Mouse (Mus musculus) B cell, adult 2 months (primary cell): ENCODE measurements at regions not wholly inside any gene's neighbourhood (a gene's known extent, or its start where the extent isn't known, plus 50 kb on each side); places are given as distances from the start of the nearest gene placed in this dataset.

Source experiments
- DNase-seq, 2 experiments: peaks; one replicate each; pipeline ENCODE4 v3.0.0; 2022

- no peak for DNase-seq
Observed at GRCm38 (mm10) chr6:52368734-52369412, 55.6 kb downstream of the Evx1 start.

- DNase-seq, result no peak
Observed at GRCm38 (mm10) chr6:52370806-52371360, 57.6 kb downstream of the Evx1 start.

GRCm38 (mm10) chr6:52379146-52379545 lies 65.8 kb downstream of the Evx1 start:
- no peak for DNase-seq

- DNase-seq, result no peak
Observed at GRCm38 (mm10) chr6:52379588-52379987, 66.3 kb downstream of the Evx1 start.

- DNase-seq, result no peak
Observed at GRCm38 (mm10) chr6:52385044-52385443, 71.7 kb downstream of the Evx1 start.

GRCm38 (mm10) chr6:52401404-52401803 lies 88.1 kb downstream of the Evx1 start:
- DNase-seq, result no peak

GRCm38 (mm10) chr6:52409991-52410390 lies 96.7 kb downstream of the Evx1 start:
- no peak for DNase-seq

- DNase-seq, result no peak
Observed at GRCm38 (mm10) chr6:52410711-52411110, 97.4 kb downstream of the Evx1 start.

GRCm38 (mm10) chr6:52411302-52411701 lies 98.0 kb downstream of the Evx1 start:
- DNase-seq, result no peak

GRCm38 (mm10) chr6:52413639-52414038 lies 100.3 kb downstream of the Evx1 start:
- DNase-seq, result no peak

GRCm38 (mm10) chr6:52415341-52415946 lies 102.1 kb downstream of the Evx1 start:
- DNase-seq, result no peak

GRCm38 (mm10) chr6:52416491-52416890 lies 103.2 kb downstream of the Evx1 start:
- DNase-seq, result no peak

GRCm38 (mm10) chr6:52417439-52418124 lies 104.3 kb downstream of the Evx1 start:
- DNase-seq, result no peak

GRCm38 (mm10) chr6:52418451-52419170 lies 105.3 kb downstream of the Evx1 start:
- no peak for DNase-seq

GRCm38 (mm10) chr6:52420276-52420970 lies 107.1 kb downstream of the Evx1 start:
- DNase-seq, result no peak

- no peak for DNase-seq
Observed at GRCm38 (mm10) chr6:52421771-52422170, 108.5 kb downstream of the Evx1 start.

- DNase-seq, result no peak
Observed at GRCm38 (mm10) chr6:52422686-52423085, 109.4 kb downstream of the Evx1 start.

- no peak for DNase-seq
Observed at GRCm38 (mm10) chr6:52423581-52424107, 110.3 kb downstream of the Evx1 start.

- DNase-seq, result no peak
Observed at GRCm38 (mm10) chr6:52424440-52424839, 111.1 kb downstream of the Evx1 start.

GRCm38 (mm10) chr6:52425082-52425481 lies 111.8 kb downstream of the Evx1 start:
- no peak for DNase-seq

GRCm38 (mm10) chr6:52428489-52429203 lies 115.3 kb downstream of the Evx1 start:
- no peak for DNase-seq

- DNase-seq, result no peak
Observed at GRCm38 (mm10) chr6:52429204-52429552, 115.9 kb downstream of the Evx1 start.
